Mouse (Mus musculus) gastrocnemius, postnatal 14 days (tissue): Measurements from ENCODE around the gene Btla. TPM values are rescaled to one million over a fixed set of nuclear protein-coding genes. Genes with fewer than 3 reads are reported as not detected.
A peak's percentile ranks its signal among the peaks of the same experiment; 100 is the strongest.

ENCODE experiments used
- DNase-seq: peaks from one replicate; pipeline ENCODE4 v3.0.0; 2021; ENCODE audit warnings: mixed read lengths
- intact Hi-C: fragments of 180-260 bp; cut with DNase I; formaldehyde crosslinking; loops from one replicate; pipeline ENCODE4 v1.15.1; 2025; ENCODE audit warnings: low total_unique reads
- long read RNA-seq, 2 experiments: library from polyadenylated mRNA; stranded (forward); transcript quantifications; one replicate each; pipeline ENCODE4 v2.0.0; 2021
- total RNA-seq, 2 experiments: library from RNA; stranded (reverse); gene quantifications; 2 replicates each; pipeline ENCODE4 v1.2.3; 2021

Gene Btla
- under 1 TPM; 0.16 to 0.18 TPM for total RNA-seq
- long read RNA-seq, experiment 1, result 0 reads
- long read RNA-seq, experiment 2, result 0 reads

- DNase-seq, result no peak
- intact Hi-C loops, result no loop called here
Observed at GRCm38 (mm10) chr16:45223648-45224388, at the start of gene Btla. Gene Btla, plus strand, starts transcription at chr16:45224315.

GRCm38 (mm10) chr16:45178552-45178951 lies 45.6 kb upstream of the Btla start:
- intact Hi-C loops, result no loop called here
- no peak for DNase-seq

- intact Hi-C loops, result no loop called here
Observed at GRCm38 (mm10) chr16:45181824-45182223, 42.3 kb upstream of the Btla start.

GRCm38 (mm10) chr16:45192613-45193012 lies 31.5 kb upstream of the Btla start:
- intact Hi-C loops, result loop anchor here (10.0 kb wide), 1 partner anchor 222 kb away; no protein-coding TSS in a partner anchor
- DNase-seq, result peak; percentile 62

More at GRCm38 (mm10) chr16:45181824-45182223, 42.3 kb upstream of the Btla start:
- DNase-seq, result no peak

GRCm38 (mm10) chr16:45196816-45197215 lies 27.3 kb upstream of the Btla start:
- intact Hi-C loops, result loop anchor here (5.0 to 10.0 kb wide), 2 partner anchors 218 to 435 kb away; no protein-coding TSS in a partner anchor
- DNase-seq, result peak; percentile 32

GRCm38 (mm10) chr16:45201395-45201794 lies 22.7 kb upstream of the Btla start:
- DNase-seq, result no peak
- intact Hi-C loops, result loop anchor here (5.0 kb wide), 1 partner anchor 386 kb away; no protein-coding TSS in a partner anchor

- intact Hi-C loops, result loop anchor here (5.0 kb wide), 1 partner anchor 383 kb away; no protein-coding TSS in a partner anchor
Observed at GRCm38 (mm10) chr16:45204438-45204837, 19.7 kb upstream of the Btla start.

GRCm38 (mm10) chr16:45204859-45205670 lies 19.1 kb upstream of the Btla start:
- intact Hi-C loops, result loop anchor here (5.0 kb wide), 1 partner anchor 382 kb away; no protein-coding TSS in a partner anchor
- DNase-seq, result no peak

More at GRCm38 (mm10) chr16:45204438-45204837, 19.7 kb upstream of the Btla start:
- no peak for DNase-seq

GRCm38 (mm10) chr16:45222016-45222415 lies 2.1 kb upstream of the Btla start:
- DNase-seq, result no peak
- intact Hi-C loops, result no loop called here

- DNase-seq, result no peak
- intact Hi-C loops, result no loop called here
Observed at GRCm38 (mm10) chr16:45222771-45223170, 1.3 kb upstream of the Btla start.

GRCm38 (mm10) chr16:45224431-45225008 lies 405 bp downstream of the Btla start:
- no peak for DNase-seq
- intact Hi-C loops, result no loop called here

GRCm38 (mm10) chr16:45227002-45227401 lies 2.9 kb downstream of the Btla start:
- intact Hi-C loops, result no loop called here
- no peak for DNase-seq

GRCm38 (mm10) chr16:45231296-45231695 lies 7.2 kb downstream of the Btla start:
- DNase-seq, result no peak
- intact Hi-C loops, result no loop called here

- intact Hi-C loops, result no loop called here
- no peak for DNase-seq
Observed at GRCm38 (mm10) chr16:45233007-45233406, 8.9 kb downstream of the Btla start.

- intact Hi-C loops, result no loop called here
Observed at GRCm38 (mm10) chr16:45242700-45243099, 18.6 kb downstream of the Btla start.

GRCm38 (mm10) chr16:45244930-45245472 lies 20.9 kb downstream of the Btla start:
- intact Hi-C loops, result no loop called here
- DNase-seq, result no peak

More at GRCm38 (mm10) chr16:45242700-45243099, 18.6 kb downstream of the Btla start:
- DNase-seq, result no peak

GRCm38 (mm10) chr16:45249761-45250160 lies 25.6 kb downstream of the Btla start:
- intact Hi-C loops, result no loop called here

GRCm38 (mm10) chr16:45250317-45250716 lies 26.2 kb downstream of the Btla start:
- intact Hi-C loops, result no loop called here
- no peak for DNase-seq

More at GRCm38 (mm10) chr16:45249761-45250160, 25.6 kb downstream of the Btla start:
- DNase-seq, result no peak

- intact Hi-C loops, result no loop called here
- no peak for DNase-seq
Observed at GRCm38 (mm10) chr16:45251773-45252413, 27.8 kb downstream of the Btla start.
